Mouse (Mus musculus): ENCODE results near the gene Pdlim1.

DNA sequence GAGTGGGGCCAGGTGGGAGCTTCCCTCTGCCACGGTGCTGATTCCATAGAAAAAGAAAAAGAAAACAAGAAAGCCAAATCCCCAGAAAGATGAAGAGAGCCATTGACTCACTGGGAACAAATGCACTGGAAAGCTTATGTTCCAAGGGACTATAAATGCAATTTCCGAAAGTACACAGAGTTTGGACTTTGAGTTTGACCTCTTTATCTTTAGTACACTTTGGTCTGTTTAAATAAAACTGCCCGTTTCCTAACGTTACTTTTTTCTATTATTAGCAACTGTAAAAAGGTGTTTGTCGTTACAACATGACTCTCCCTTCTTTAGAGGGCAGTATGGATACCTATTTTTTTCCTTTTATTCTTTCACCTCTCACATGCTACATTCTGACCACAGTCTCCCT lies 84.5 kb downstream of the Pdlim1 start, which contains the start of gene Cyp2c70:
- no peak for TF ChIP-seq POLR2A (IDR thresholded peaks at IDR 0.05; ENCODE audit: borderline replicate concordance, low read depth, low read length)
- no peak for TF ChIP-seq CTCF (IDR thresholded peaks at IDR 0.05; ENCODE audit: low read depth, low read length)

Data from bone marrow macrophage, adult 2 months (primary cell).